Mouse (Mus musculus): ENCODE measurements at regions not wholly inside any gene's neighbourhood (a gene's known extent, or its start where the extent isn't known, plus 50 kb on each side); places are given as distances from the start of the nearest gene placed in this dataset.
A peak's percentile ranks its signal among the peaks of the same experiment; 100 is the strongest.

DNA sequence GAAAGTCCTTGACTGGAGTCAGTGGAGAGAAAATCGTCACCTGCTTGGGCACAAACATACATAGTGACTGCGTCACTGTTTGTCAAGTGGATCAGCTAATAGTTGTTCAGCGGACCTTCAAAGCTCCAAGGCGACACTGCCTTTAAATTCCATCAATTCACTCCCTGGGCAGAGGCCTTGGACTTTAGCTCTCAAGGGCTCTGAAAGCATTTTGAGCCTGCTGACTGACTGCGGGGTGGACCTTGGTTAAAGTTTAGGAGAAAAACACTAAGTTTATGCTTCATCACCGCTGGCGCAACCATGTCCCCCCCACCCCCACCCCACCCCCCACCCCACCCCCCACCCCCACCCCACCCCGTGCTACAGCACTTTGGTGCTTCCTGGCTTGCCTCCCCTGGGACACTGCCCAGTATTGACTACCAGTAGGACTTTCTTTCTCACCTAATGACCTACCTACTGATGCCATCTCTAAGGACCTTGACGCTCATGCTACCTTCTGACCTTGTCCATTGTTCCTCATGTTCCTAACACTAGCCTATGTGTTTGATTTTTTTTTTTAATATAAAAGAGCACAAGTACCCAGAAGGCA is 1132.3 kb downstream of the Gsdmc2 start:
- H3K9me3 ChIP-seq (ENCODE audit: control insufficient read depth, low read depth, low read length), result no peaks in the 10 kb centered on the region
- H3K4me2 ChIP-seq (replicated peaks; ENCODE audit: low read depth, low read length), result no peak overlapping the region
- H3K27ac ChIP-seq (ENCODE audit: low read length), result no peak overlapping the region
- no peaks in the 10 kb centered on the region for H3K27me3 ChIP-seq (ENCODE audit: control insufficient read depth, insufficient read depth, low read length)
- ATAC-seq (ENCODE audit: insufficient number of reproducible peaks, insufficient read depth, low FRiP score, low read depth), result peak; percentile 82
- H3K36me3 ChIP-seq (ENCODE audit: control insufficient read depth, insufficient read depth, low read length), result no peaks in the 10 kb centered on the region
- H3K4me3 ChIP-seq (ENCODE audit: low read depth, low read length), result no peak overlapping the region
- WGBS, result 63% methylated on average over 9 of the region's 9 CpGs
- no peak overlapping the region for H3K9ac ChIP-seq (replicated peaks; ENCODE audit: low read depth, low read length)
- no peaks in the 10 kb centered on the region for H3K4me1 ChIP-seq (ENCODE audit: control insufficient read depth, insufficient read depth, low read length)

DNA sequence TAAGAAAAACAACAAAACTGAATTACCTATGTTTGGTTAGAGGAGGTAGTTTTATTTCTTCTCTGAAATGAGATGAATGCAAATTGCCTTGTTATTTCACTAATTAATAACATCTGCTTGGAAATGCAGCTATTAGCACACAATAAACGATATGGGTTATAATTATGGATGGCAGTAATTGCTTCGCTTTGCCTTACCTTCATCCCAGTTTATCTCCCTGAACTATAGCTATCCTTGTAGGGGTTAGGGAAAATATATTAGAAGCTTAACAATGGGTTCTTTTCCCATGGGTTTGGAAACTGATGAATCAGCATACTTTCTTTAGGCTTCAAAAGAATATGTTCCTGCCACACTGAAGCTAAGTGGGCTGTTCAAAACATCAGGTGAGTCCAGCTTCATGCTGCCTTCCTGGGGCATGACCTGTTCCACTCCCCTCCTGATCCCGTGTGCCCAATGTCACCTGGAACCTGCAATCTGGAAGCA is 1132.9 kb downstream of the Gsdmc2 start:
- Histone ChIP-seq H3K36me3 (ENCODE audit: control insufficient read depth, insufficient read depth, low read length) (no peaks in the 10 kb centered on the region), H3K4me2 (replicated peaks; ENCODE audit: low read depth, low read length) (no peak overlapping the region), H3K27me3 (ENCODE audit: control insufficient read depth, insufficient read depth, low read length) (no peaks in the 10 kb centered on the region), H3K4me1 (ENCODE audit: control insufficient read depth, insufficient read depth, low read length) (no peaks in the 10 kb centered on the region), H3K9me3 (ENCODE audit: control insufficient read depth, low read depth, low read length) (no peaks in the 10 kb centered on the region), H3K4me3 (ENCODE audit: low read depth, low read length) (no peak overlapping the region), H3K9ac (replicated peaks; ENCODE audit: low read depth, low read length) (no peak overlapping the region), H3K27ac (ENCODE audit: low read length) (no peak overlapping the region)
- 78% methylated on average over 3 of the region's 3 CpGs for WGBS
- no peak for ATAC-seq (ENCODE audit: insufficient number of reproducible peaks, insufficient read depth, low FRiP score, low read depth)

DNA sequence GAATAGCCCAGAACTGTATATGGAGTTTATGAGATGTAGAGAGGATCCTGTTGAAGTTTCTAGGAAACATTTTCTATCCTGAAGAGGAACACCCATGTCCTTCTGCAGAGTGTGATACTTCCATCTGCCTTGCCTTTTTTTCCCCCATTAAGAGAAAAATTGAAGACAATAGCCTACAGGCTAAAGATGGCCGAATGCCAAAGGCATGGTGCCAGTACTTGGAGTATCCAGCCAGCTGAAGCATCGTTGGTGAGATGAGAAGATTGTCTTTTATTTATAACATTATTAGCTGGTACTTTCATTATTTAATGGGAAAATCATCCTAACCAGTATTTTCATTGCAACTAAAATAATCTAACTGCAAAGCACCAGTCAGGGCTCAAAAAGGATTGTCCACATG is 1135.4 kb downstream of the Gsdmc2 start:
- Histone ChIP-seq H3K9me3 (ENCODE audit: control insufficient read depth, low read depth, low read length) (no peaks in the 10 kb centered on the region), H3K9ac (replicated peaks; ENCODE audit: low read depth, low read length) (no peak overlapping the region), H3K4me3 (ENCODE audit: low read depth, low read length) (no peak overlapping the region), H3K4me2 (replicated peaks; ENCODE audit: low read depth, low read length) (no peak overlapping the region), H3K27me3 (ENCODE audit: control insufficient read depth, insufficient read depth, low read length) (no peaks in the 10 kb centered on the region), H3K36me3 (ENCODE audit: control insufficient read depth, insufficient read depth, low read length) (no peaks in the 10 kb centered on the region), H3K4me1 (ENCODE audit: control insufficient read depth, insufficient read depth, low read length) (no peaks in the 10 kb centered on the region), H3K27ac (ENCODE audit: low read length) (no peak overlapping the region)
- 70% methylated on average over 2 of the region's 2 CpGs for WGBS
- ATAC-seq (ENCODE audit: insufficient number of reproducible peaks, insufficient read depth, low FRiP score, low read depth), result no peak

DNA sequence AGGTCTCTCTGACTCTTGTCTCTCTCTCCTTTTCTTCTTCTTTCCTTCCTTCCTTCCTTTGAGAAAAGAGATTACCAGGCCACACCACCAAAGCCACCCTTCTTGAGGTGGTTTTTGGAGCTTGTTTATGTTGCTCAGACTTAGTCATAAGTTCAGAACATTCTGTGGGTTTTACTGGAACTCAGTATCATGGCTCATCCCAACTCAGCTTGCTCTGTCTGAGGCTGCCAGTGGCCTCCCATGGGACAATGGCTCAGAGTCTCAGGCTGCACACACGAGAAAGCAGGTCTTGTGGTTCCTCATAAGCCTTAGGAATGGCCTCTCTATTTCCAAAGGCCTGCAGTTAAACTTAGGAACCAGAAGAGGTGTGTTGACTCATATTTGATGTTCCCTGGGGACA is 1146.4 kb downstream of the Gsdmc2 start:
- Histone ChIP-seq H3K9me3 (ENCODE audit: control insufficient read depth, low read depth, low read length) (no peaks in the 10 kb centered on the region), H3K9ac (replicated peaks; ENCODE audit: low read depth, low read length) (no peak overlapping the region), H3K27ac (ENCODE audit: low read length) (no peak overlapping the region), H3K4me1 (ENCODE audit: control insufficient read depth, insufficient read depth, low read length) (no peaks in the 10 kb centered on the region), H3K36me3 (ENCODE audit: control insufficient read depth, insufficient read depth, low read length) (no peaks in the 10 kb centered on the region), H3K4me2 (replicated peaks; ENCODE audit: low read depth, low read length) (no peak overlapping the region), H3K4me3 (ENCODE audit: low read depth, low read length) (no peak overlapping the region), H3K27me3 (ENCODE audit: control insufficient read depth, insufficient read depth, low read length) (no peaks in the 10 kb centered on the region)
- WGBS, result 57% methylated on average over 1 of the region's 1 CpGs
- no peak for ATAC-seq (ENCODE audit: insufficient number of reproducible peaks, insufficient read depth, low FRiP score, low read depth)

DNA sequence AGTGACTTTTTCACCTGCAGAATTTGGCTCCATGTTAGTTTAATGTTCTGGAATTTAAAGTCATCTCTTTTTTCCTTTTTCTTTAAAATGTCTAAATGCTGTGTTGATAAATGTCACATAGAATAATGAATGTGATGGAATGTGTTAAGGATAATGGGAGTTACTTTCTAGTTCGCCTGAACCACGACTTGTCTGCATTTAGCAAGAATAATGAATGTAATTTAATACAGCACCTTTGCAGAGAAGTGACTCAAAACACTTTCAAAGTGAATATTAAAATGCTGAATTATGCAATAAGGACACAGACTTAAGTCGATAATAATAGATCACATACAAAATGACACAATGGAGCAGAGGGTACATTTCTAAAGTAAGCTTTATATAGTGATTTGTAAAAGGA is 1150.2 kb downstream of the Gsdmc2 start:
- no peak overlapping the region for H3K9ac ChIP-seq (replicated peaks; ENCODE audit: low read depth, low read length)
- no peak for ATAC-seq (ENCODE audit: insufficient number of reproducible peaks, insufficient read depth, low FRiP score, low read depth)
- no peaks in the 10 kb centered on the region for H3K27me3 ChIP-seq (ENCODE audit: control insufficient read depth, insufficient read depth, low read length)
- H3K4me1 ChIP-seq (ENCODE audit: control insufficient read depth, insufficient read depth, low read length), result no peaks in the 10 kb centered on the region
- H3K9me3 ChIP-seq (ENCODE audit: control insufficient read depth, low read depth, low read length), result no peaks in the 10 kb centered on the region
- H3K4me3 ChIP-seq (ENCODE audit: low read depth, low read length), result no peak overlapping the region
- WGBS, result 24% methylated on average over 3 of the region's 3 CpGs
- no peak overlapping the region for H3K4me2 ChIP-seq (replicated peaks; ENCODE audit: low read depth, low read length)
- no peak overlapping the region for H3K27ac ChIP-seq (ENCODE audit: low read length)
- no peaks in the 10 kb centered on the region for H3K36me3 ChIP-seq (ENCODE audit: control insufficient read depth, insufficient read depth, low read length)

DNA sequence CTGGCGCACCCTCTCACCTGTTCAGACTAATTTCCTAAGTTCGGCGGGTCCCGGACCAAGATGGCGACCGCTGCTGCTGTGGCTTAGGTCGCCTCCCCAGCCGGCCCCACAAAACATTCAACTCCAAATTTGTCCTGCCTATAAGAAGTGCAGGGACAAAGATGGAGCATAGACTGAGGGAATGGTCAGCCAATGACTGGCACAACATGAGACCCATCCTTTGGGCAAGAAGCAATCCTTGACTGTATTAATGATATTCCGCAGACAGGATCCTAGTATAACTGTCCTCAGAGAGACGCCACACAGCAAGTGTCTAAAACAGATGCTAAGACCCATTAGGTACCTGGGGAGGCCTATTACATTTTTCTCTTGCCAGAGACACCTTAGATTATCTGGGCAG is 1151.3 kb downstream of the Gsdmc2 start:
- H3K36me3 ChIP-seq (ENCODE audit: control insufficient read depth, insufficient read depth, low read length), result no peaks in the 10 kb centered on the region
- WGBS, result 86% methylated on average over 9 of the region's 10 CpGs
- no peak overlapping the region for H3K4me3 ChIP-seq (ENCODE audit: low read depth, low read length)
- H3K27ac ChIP-seq (ENCODE audit: low read length), result no peak overlapping the region
- no peaks in the 10 kb centered on the region for H3K4me1 ChIP-seq (ENCODE audit: control insufficient read depth, insufficient read depth, low read length)
- no peaks in the 10 kb centered on the region for H3K27me3 ChIP-seq (ENCODE audit: control insufficient read depth, insufficient read depth, low read length)
- H3K9me3 ChIP-seq (ENCODE audit: control insufficient read depth, low read depth, low read length), result no peaks in the 10 kb centered on the region
- H3K4me2 ChIP-seq (replicated peaks; ENCODE audit: low read depth, low read length), result no peak overlapping the region
- ATAC-seq (ENCODE audit: insufficient number of reproducible peaks, insufficient read depth, low FRiP score, low read depth), result no peak
- H3K9ac ChIP-seq (replicated peaks; ENCODE audit: low read depth, low read length), result no peak overlapping the region

DNA sequence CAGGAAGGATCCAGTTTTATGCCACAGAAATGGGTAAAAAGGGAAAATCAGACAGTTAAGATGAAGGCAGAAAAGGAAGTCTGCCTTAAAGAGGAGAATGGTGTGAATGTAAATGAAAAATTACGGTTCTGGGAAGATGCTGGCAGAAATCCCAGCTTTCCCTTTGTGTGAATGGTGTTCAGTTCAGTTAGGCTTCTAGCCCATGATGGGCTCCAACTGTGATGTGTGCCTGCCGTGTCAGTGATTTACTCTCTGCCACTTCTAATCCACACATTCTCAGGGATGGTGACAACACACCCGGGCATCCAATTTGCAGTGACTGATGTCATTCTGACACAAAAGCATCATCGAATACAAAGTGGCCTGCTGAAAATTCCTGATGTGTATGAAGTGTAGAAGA is 1171.6 kb downstream of the Gsdmc2 start:
- no peak overlapping the region for H3K9ac ChIP-seq (replicated peaks; ENCODE audit: low read depth, low read length)
- no peaks in the 10 kb centered on the region for H3K36me3 ChIP-seq (ENCODE audit: control insufficient read depth, insufficient read depth, low read length)
- H3K27me3 ChIP-seq (ENCODE audit: control insufficient read depth, insufficient read depth, low read length), result no peaks in the 10 kb centered on the region
- H3K4me3 ChIP-seq (ENCODE audit: low read depth, low read length), result no peak overlapping the region
- no peak overlapping the region for H3K4me2 ChIP-seq (replicated peaks; ENCODE audit: low read depth, low read length)
- H3K9me3 ChIP-seq (ENCODE audit: control insufficient read depth, low read depth, low read length), result no peaks in the 10 kb centered on the region
- no peak overlapping the region for H3K27ac ChIP-seq (ENCODE audit: low read length)
- H3K4me1 ChIP-seq (ENCODE audit: control insufficient read depth, insufficient read depth, low read length), result no peaks in the 10 kb centered on the region
- WGBS, result 64% methylated on average over 4 of the region's 4 CpGs
- no peak for ATAC-seq (ENCODE audit: insufficient number of reproducible peaks, insufficient read depth, low FRiP score, low read depth)

DNA sequence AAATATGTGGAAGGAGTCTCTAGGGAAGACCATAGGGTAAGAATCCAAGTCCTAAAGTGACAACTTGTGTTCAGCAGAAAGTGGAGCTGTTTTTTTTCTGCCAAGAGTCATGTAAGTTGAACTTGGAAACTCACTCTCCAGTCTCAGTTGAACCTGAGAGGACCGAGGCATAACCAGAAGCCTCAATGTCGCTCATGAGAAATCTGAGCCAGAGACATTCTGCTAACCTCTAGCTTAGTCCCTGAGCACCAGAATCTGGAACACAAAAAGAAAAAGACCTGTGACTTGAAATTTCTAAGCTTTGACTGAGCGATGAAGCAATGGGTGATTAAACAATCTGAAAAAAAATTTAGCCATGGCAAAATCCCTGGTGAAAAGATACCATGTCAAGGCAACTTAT is 1175.0 kb downstream of the Gsdmc2 start:
- H3K9me3 ChIP-seq (ENCODE audit: control insufficient read depth, low read depth, low read length), result no peaks in the 10 kb centered on the region
- H3K9ac ChIP-seq (replicated peaks; ENCODE audit: low read depth, low read length), result no peak overlapping the region
- no peak overlapping the region for H3K4me2 ChIP-seq (replicated peaks; ENCODE audit: low read depth, low read length)
- no peaks in the 10 kb centered on the region for H3K27me3 ChIP-seq (ENCODE audit: control insufficient read depth, insufficient read depth, low read length)
- no peaks in the 10 kb centered on the region for H3K36me3 ChIP-seq (ENCODE audit: control insufficient read depth, insufficient read depth, low read length)
- no peak for ATAC-seq (ENCODE audit: insufficient number of reproducible peaks, insufficient read depth, low FRiP score, low read depth)
- no peaks in the 10 kb centered on the region for H3K4me1 ChIP-seq (ENCODE audit: control insufficient read depth, insufficient read depth, low read length)
- 92% methylated on average over 3 of the region's 3 CpGs for WGBS
- no peak overlapping the region for H3K4me3 ChIP-seq (ENCODE audit: low read depth, low read length)
- H3K27ac ChIP-seq (ENCODE audit: low read length), result no peak overlapping the region

DNA sequence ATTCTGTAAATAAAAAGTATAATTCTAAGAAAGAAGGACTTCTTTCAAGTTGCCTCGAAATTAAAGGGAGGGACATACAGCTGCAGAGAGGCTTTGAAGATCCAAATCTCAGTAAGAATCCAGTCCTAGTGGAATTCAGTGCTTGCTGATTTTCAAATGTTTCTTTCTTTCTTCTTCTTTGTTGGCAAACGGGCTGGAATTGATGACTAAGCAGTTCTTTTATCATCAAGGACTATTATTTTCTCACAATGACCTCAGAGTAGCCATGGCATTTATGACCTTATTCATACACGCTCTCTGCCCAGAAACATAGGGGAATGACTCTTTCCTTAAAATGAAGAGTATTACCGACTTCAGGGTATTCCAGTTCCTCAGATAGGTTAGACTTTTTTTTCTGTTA is 1185.9 kb downstream of the Gsdmc2 start:
- Histone ChIP-seq H3K4me1 (ENCODE audit: control insufficient read depth, insufficient read depth, low read length) (no peaks in the 10 kb centered on the region), H3K9me3 (ENCODE audit: control insufficient read depth, low read depth, low read length) (no peaks in the 10 kb centered on the region), H3K9ac (replicated peaks; ENCODE audit: low read depth, low read length) (no peak overlapping the region), H3K27ac (ENCODE audit: low read length) (no peak overlapping the region), H3K27me3 (ENCODE audit: control insufficient read depth, insufficient read depth, low read length) (no peaks in the 10 kb centered on the region), H3K36me3 (ENCODE audit: control insufficient read depth, insufficient read depth, low read length) (no peaks in the 10 kb centered on the region), H3K4me3 (ENCODE audit: low read depth, low read length) (no peak overlapping the region), H3K4me2 (replicated peaks; ENCODE audit: low read depth, low read length) (no peak overlapping the region)
- WGBS, result 67% methylated on average over 4 of the region's 4 CpGs
- no peak for ATAC-seq (ENCODE audit: insufficient number of reproducible peaks, insufficient read depth, low FRiP score, low read depth)
